Mouse (Mus musculus) limb, embryonic 10.5 days (tissue): ENCODE data around the gene Prn. TPM values are rescaled to one million over a fixed set of nuclear protein-coding genes. Genes with fewer than 3 reads are reported as not detected.

Experiments used
- DNase-seq: peaks from one replicate; pipeline ENCODE4 v3.0.0-alpha.2; 2017; ENCODE audit warnings: low spot score
- H3K27ac ChIP-seq: fragments of 300-500 bp; sonication (generic); 2 replicates; pipeline ENCODE4 v1.5.1; 2016; ENCODE audit warnings: mild to moderate bottlenecking
- H3K27me3 ChIP-seq: fragments of 300-500 bp; sonication (generic); 2 replicates; pipeline ENCODE4 v1.6.1; 2016; ENCODE audit warnings: low read depth, mild to moderate bottlenecking; ENCODE audit not compliant: poor library complexity, severe bottlenecking
- H3K36me3 ChIP-seq: fragments of 300-500 bp; sonication (generic); 2 replicates; pipeline ENCODE4 v1.6.1; 2016; ENCODE audit warnings: mild to moderate bottlenecking, moderate library complexity
- H3K4me1 ChIP-seq: fragments of 300-500 bp; sonication (generic); 2 replicates; pipeline ENCODE4 v1.6.1; 2016
- H3K4me3 ChIP-seq: fragments of 300-500 bp; sonication (generic); 2 replicates; pipeline ENCODE4 v1.5.1; 2016; ENCODE audit warnings: mild to moderate bottlenecking, moderate library complexity
- H3K9me3 ChIP-seq: fragments of 300-500 bp; sonication (generic); replicated peaks from 2 replicates; pipeline ENCODE4 v1.6.1; 2016; ENCODE audit warnings: mild to moderate bottlenecking
- WGBS: fragments of 180-500 bp; shearing (Covaris S2); methylation state at CpG from one replicate; pipeline ENCODE4 v1.1.7; 2016; 5-methylcytosine and 5-hydroxymethylcytosine counted together
- polyA plus RNA-seq: library from polyadenylated mRNA; unstranded; fragments of >200 nt; fragmentation: Nextera tagmentation; extraction: Ambion mirVana; gene quantifications from 2 replicates; pipeline ENCODE4 v1.2.1, GENCODE M21; 2016

Gene Prn
- polyA plus RNA-seq, 1 experiment from 2014 or later: not detected

DNA sequence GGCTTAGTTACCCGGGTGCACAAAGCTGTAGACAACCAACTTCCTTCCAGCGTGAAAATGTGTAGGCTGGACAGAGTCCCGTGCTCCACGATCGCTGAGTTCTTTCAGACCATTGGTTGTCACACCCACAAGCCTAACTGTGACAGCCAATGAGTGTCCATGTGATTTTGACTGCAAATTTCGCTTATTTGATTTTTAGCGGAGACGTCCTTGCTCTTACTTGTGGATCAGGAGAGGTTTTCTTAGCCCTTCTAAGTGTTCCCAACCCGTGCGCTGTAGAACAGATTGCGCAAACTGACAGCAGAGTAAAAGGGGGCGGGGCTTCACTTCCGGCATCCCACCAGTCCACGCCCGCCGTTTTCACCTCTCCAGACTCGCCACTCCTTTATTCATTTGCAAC is 45.5 kb downstream of the Prn start:
- H3K36me3 ChIP-seq: no peaks in the 10 kb centered on the region
- no peak overlapping the region for H3K27ac ChIP-seq
- no peaks in the 10 kb centered on the region for H3K9me3 ChIP-seq
- peak overlapping the region; percentile 41 for H3K4me3 ChIP-seq
- H3K27me3 ChIP-seq: peaks cover 56% of the 10 kb centered on the region
- peaks cover 19% of the 10 kb centered on the region for H3K4me1 ChIP-seq
- DNase-seq: peak; percentile 36
- 3% methylated on average over 17 of the region's 17 CpGs for WGBS

DNA sequence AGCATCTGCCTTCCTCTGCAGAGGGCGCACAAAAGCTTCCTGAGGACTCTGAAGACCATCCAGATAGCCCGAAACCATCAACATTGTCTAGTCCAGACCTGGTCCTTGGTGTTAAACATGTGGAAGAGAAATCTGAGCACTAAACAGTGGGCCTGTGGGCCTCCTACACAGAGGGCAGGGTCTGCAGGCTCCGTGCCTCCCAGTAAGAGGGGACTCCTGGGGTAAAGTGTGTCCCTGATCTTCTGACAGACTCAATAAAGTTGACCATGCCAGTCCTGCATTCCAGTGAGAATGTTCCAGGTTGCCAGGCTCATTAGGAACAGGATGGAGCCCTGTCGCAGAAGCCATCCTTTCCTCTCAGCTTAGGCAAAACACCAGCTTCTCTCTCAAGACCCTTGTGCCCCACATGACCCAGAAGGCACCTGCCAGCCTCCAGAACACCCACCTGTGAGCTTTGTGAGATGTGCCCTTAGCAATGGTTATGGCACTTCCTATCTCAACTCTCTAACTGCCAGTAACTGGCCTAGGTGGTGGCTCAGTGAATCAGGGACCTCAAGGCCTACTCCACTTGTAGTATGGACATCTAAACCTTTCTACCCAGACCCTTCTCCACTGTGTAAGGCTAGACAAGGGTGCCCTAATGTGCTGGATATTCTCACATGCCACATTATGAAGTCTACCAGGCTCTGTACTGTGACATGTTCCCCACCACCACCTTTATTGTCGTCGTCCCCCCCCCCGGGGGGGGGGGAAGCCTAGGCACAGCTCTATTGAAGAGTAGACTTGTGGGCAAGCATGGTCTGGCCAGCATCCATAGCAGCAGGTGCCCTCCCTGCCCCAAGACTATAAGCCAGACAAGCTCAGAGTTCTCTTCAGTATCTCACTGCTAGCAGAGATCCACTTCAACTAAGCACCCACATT is 46.8 kb downstream of the Prn start:
- H3K4me3 ChIP-seq: no peak overlapping the region
- no peak for DNase-seq
- no peaks in the 10 kb centered on the region for H3K36me3 ChIP-seq
- H3K27me3 ChIP-seq: peaks cover 45% of the 10 kb centered on the region
- no peak overlapping the region for H3K27ac ChIP-seq
- H3K9me3 ChIP-seq: no peaks in the 10 kb centered on the region
- 79% methylated on average over 7 of the region's 7 CpGs for WGBS
- peaks cover 13% of the 10 kb centered on the region for H3K4me1 ChIP-seq

- peaks cover 34% of the 10 kb centered on the region for H3K27me3 ChIP-seq
- 54% methylated on average over 9 of the region's 9 CpGs for WGBS
- no peaks in the 10 kb centered on the region for H3K36me3 ChIP-seq
Observed at GRCm38 (mm10) chr2:131957731-131958222, 48.0 kb downstream of the Prn start.

DNA sequence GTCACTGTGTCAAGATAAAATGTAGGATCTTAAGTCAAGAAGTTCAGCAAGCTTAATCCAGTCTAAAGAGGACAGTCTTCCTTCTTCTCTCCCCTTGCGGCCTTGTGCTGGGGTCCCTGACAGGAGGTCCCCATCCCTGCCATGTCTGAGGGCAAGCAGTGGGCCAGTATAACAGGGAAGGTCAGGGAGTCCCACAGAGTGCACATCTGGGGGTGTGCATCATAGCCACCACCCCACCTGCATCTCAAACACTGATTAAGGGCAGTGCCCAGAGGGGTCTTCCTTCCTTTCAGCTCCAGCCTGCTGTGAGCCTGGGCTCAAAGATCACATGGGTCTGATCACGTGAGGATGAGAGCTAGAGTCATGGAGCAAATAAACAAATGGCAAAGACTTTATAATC is 51.9 kb downstream of the Prn start:
- Histone ChIP-seq H3K9me3 (no peaks in the 10 kb centered on the region), H3K27ac (no peak overlapping the region), H3K36me3 (no peaks in the 10 kb centered on the region), H3K4me1 (no peaks in the 10 kb centered on the region), H3K4me3 (no peak overlapping the region), H3K27me3 (0 out of 2 replicates have a peak, but pooled peaks cover under 1% of the 10 kb centered on the region)
- no peak for DNase-seq
- WGBS: 88% methylated on average over 2 of the region's 2 CpGs

More at GRCm38 (mm10) chr2:131957731-131958222, 48.0 kb downstream of the Prn start:
- Histone ChIP-seq H3K4me1 (peaks cover 10% of the 10 kb centered on the region), H3K4me3 (no peak overlapping the region), H3K27ac (no peak overlapping the region), H3K9me3 (no peaks in the 10 kb centered on the region)
- peak; percentile 48 for DNase-seq

DNA sequence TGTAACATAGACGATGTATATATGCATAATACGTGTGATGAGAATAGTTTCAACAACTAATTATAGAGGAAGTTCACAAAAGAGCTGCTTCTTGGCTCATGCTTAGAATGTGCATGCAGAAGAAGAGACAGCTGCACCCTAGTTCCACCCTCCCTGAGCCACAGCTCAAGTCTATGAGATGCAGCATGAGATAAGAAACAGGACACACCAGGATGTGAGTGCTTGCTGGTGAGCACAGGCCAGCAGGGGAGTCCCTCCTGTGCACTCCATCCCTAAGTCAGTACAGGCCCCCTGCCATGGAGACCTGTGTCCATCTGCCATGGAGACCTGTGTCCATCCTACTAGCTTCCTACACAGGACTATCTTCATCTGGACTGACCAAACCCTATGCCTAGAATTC is 60.8 kb downstream of the Prn start:
- H3K9me3 ChIP-seq: no peaks in the 10 kb centered on the region
- no peaks in the 10 kb centered on the region for H3K4me1 ChIP-seq
- H3K27me3 ChIP-seq: no peaks in the 10 kb centered on the region
- DNase-seq: no peak
- H3K27ac ChIP-seq: no peak overlapping the region
- no peaks in the 10 kb centered on the region for H3K36me3 ChIP-seq
- 90% methylated on average over 2 of the region's 2 CpGs for WGBS
- H3K4me3 ChIP-seq: no peak overlapping the region

DNA sequence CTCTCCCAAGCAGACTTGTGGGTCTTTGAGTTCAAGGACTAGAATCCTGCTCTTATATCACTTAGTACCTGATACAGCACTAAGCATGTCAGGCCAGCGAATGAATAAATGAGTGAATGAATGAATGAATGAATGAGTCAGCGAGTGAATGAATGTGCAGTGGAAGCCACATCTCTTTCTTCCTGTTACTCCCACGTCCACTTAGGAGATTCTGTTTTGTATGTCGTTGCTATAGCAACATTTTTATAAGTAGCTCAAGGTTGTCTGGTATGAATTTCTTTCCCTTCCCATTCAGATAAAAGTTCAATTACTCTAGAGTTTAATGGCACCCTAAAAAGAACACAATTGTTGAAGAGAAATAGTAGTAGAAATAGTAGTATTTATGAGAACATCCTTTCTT is 61.3 kb downstream of the Prn start:
- H3K27ac ChIP-seq: no peak overlapping the region
- H3K36me3 ChIP-seq: no peaks in the 10 kb centered on the region
- H3K9me3 ChIP-seq: no peaks in the 10 kb centered on the region
- H3K4me3 ChIP-seq: no peak overlapping the region
- H3K27me3 ChIP-seq: no peaks in the 10 kb centered on the region
- no peaks in the 10 kb centered on the region for H3K4me1 ChIP-seq
- 80% methylated on average over 4 of the region's 4 CpGs for WGBS
- DNase-seq: no peak

- Histone ChIP-seq H3K4me3 (no peak overlapping the region), H3K27ac (no peak overlapping the region)
- WGBS: 81% methylated on average over 3 of the region's 3 CpGs
Observed at GRCm38 (mm10) chr2:131976663-131977062, 66.9 kb downstream of the Prn start.

DNA sequence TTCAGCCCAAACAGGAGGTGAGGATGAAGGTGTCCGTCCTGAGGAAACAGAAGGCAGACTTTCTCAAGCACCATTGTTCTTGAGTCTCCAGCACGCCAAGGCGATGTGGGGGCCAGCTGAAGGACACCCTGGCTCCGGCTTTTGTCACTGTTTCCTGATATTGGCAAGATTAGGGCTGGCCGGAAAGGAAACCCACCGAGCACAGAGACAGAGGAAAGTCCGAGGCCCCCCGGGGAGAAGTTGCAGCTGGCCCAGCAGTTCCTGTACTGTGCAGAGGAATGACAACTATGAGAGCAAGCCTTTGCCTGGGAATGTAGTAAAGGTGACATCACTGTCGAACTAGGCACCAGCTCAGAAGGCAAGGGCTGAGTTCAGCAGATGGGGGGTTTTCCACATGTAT is 71.1 kb downstream of the Prn start:
- Histone ChIP-seq H3K27me3 (no peaks in the 10 kb centered on the region), H3K36me3 (no peaks in the 10 kb centered on the region), H3K27ac (no peak overlapping the region), H3K4me1 (no peaks in the 10 kb centered on the region), H3K9me3 (no peaks in the 10 kb centered on the region), H3K4me3 (no peak overlapping the region)
- no peak for DNase-seq
- 70% methylated on average over 9 of the region's 9 CpGs for WGBS

More at GRCm38 (mm10) chr2:131976663-131977062, 66.9 kb downstream of the Prn start:
- Histone ChIP-seq H3K36me3 (no peaks in the 10 kb centered on the region), H3K27me3 (no peaks in the 10 kb centered on the region), H3K4me1 (no peaks in the 10 kb centered on the region), H3K9me3 (no peaks in the 10 kb centered on the region)
- DNase-seq: no peak

GRCm38 (mm10) chr2:131982546-131983196 is 72.9 kb downstream of the Prn start:
- no peak overlapping the region for H3K4me3 ChIP-seq
- H3K36me3 ChIP-seq: no peaks in the 10 kb centered on the region
- no peak overlapping the region for H3K27ac ChIP-seq
- peak; percentile 76 for DNase-seq
- H3K27me3 ChIP-seq: no peaks in the 10 kb centered on the region
- H3K9me3 ChIP-seq: no peaks in the 10 kb centered on the region
- WGBS: 24% methylated on average over 6 of the region's 6 CpGs
- no peaks in the 10 kb centered on the region for H3K4me1 ChIP-seq

DNA sequence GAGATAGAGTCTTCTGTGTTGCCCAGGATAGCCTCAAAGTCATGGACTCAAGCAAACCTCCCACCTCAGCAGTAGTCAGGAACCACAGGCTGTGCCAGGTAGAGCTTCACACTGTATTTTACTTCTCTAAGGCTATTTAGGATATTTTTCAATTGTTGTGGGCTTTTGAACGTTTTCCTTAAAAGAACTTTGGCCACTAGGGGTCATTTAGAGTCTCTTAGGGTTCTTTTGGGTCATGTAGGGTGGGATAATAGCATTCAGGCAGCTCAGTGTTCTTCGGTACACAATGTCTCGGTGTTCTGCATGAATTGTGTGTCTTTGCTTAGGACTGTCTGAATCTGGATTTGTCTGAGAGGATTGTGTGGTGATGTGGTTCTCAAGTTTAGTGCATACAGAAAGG is 78.2 kb downstream of the Prn start:
- Histone ChIP-seq H3K27me3 (no peaks in the 10 kb centered on the region), H3K4me3 (no peak overlapping the region), H3K27ac (no peak overlapping the region), H3K4me1 (no peaks in the 10 kb centered on the region; the same call in 1 of the 2 replicates), H3K36me3 (no peaks in the 10 kb centered on the region), H3K9me3 (no peaks in the 10 kb centered on the region)
- WGBS: 57% methylated on average over 3 of the region's 3 CpGs
- DNase-seq: no peak

- WGBS: 63% methylated on average over 2 of the region's 2 CpGs
Observed at GRCm38 (mm10) chr2:131988550-131988949, 78.8 kb downstream of the Prn start.

DNA sequence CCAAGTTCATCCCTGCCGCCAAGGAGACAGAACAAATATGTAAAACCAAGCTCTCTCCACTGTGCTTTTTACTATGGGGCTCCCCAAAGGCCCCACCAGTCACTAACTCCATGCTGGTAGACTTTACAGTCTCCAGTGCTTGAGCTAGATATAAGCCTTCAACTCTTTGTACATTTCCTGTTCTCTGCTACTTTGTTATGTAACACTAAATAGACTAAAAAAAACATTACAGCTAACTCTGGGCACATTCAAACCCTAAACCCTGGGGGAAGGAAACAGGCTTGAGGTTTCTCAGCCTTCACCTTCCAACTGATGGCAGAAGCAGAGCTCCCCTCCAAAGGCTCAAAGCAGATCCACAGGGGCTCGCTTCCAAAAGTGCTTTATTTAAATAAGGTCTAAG is 82.7 kb downstream of the Prn start:
- Histone ChIP-seq H3K27me3 (peaks cover 12% of the 10 kb centered on the region; the same call in 1 of the 2 replicates), H3K4me3 (no peak overlapping the region), H3K4me1 (peaks cover 13% of the 10 kb centered on the region), H3K9me3 (no peaks in the 10 kb centered on the region), H3K27ac (no peak overlapping the region), H3K36me3 (no peaks in the 10 kb centered on the region)
- no peak for DNase-seq
- WGBS: 94% methylated on average over 2 of the region's 2 CpGs

More at GRCm38 (mm10) chr2:131988550-131988949, 78.8 kb downstream of the Prn start:
- Histone ChIP-seq H3K9me3 (no peaks in the 10 kb centered on the region), H3K27ac (no peak overlapping the region), H3K4me1 (peaks cover 6% of the 10 kb centered on the region), H3K4me3 (no peak overlapping the region), H3K36me3 (no peaks in the 10 kb centered on the region), H3K27me3 (no peaks in the 10 kb centered on the region)
- DNase-seq: no peak

DNA sequence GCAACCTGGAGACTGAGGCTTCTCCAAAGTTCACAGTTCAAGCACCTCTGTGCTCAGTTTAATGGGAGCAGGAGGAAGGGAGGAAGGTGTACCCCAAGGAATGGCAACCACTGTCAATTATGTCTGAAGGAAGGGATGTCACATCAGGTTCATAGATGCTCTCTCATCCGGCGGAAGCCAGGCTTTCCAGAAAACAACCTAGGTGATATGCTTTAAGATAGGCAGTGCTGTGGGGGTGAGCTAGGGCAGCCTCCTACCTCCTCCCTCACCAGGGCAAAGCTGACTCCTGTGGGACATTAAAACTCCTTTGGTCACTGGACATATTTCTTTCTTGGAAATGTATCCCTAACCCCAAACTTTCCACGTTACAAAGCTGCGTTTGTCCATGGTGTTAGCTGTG is 83.4 kb downstream of the Prn start:
- Histone ChIP-seq H3K27ac (no peak overlapping the region), H3K9me3 (no peaks in the 10 kb centered on the region), H3K4me1 (peaks cover 13% of the 10 kb centered on the region), H3K4me3 (no peak overlapping the region), H3K27me3 (peaks cover 12% of the 10 kb centered on the region; the same call in 1 of the 2 replicates), H3K36me3 (no peaks in the 10 kb centered on the region)
- DNase-seq: no peak
- 62% methylated on average over 4 of the region's 4 CpGs for WGBS
